Mouse (Mus musculus) C2C12 (cell line): ENCODE data around the gene Otof.

Experiments
- CEBPB ChIP-seq: IDR thresholded peaks from one replicate; pipeline ENCODE4 v1.6.1; 2011; ENCODE audit warnings: low read depth, mild to moderate bottlenecking, control low read depth, moderate library complexity
- CTCF ChIP-seq: IDR thresholded peaks from one replicate; pipeline ENCODE4 v1.5.1; 2011; ENCODE audit not compliant: control insufficient read depth, insufficient read depth, insufficient read length
- FOSL1 ChIP-seq: IDR thresholded peaks from one replicate; pipeline ENCODE4 v1.8.0; 2011; ENCODE audit warnings: mild to moderate bottlenecking, low read length; ENCODE audit not compliant: poor library complexity, insufficient read depth, severe bottlenecking
- MAX ChIP-seq: IDR thresholded peaks from one replicate; pipeline ENCODE4 v1.6.1; 2011; ENCODE audit warnings: mild to moderate bottlenecking, control low read depth
- MYOD1 ChIP-seq: IDR thresholded peaks from one replicate; pipeline ENCODE4 v1.6.1; 2011; ENCODE audit warnings: low read depth; ENCODE audit not compliant: control insufficient read depth, insufficient read length
- USF1 ChIP-seq: IDR thresholded peaks from one replicate; pipeline ENCODE4 v1.6.1; 2011; ENCODE audit warnings: low read depth, mild to moderate bottlenecking, control low read depth, moderate library complexity

- TF ChIP-seq CTCF: no peak
- TF ChIP-seq MYOD1: no peak
- no peak for TF ChIP-seq USF1
- TF ChIP-seq CEBPB: no peak
- no peak for TF ChIP-seq MAX
- no peak for TF ChIP-seq FOSL1
Measured at GRCm38 (mm10) chr5:30389836-30390235, 71.9 kb downstream of the Otof start.
